Mouse (Mus musculus) heart, postnatal 0 days (tissue): ENCODE measurements at regions not wholly inside any gene's neighbourhood (a gene's known extent, or its start where the extent isn't known, plus 50 kb on each side); places are given as distances from the start of the nearest gene placed in this dataset.
A peak's percentile ranks its signal among the peaks of the same experiment; 100 is the strongest.

ENCODE experiments used
- ATAC-seq: fragments of 200-750 bp; cut with Nextera tagmentation; 2 replicates; pipeline ENCODE4 v1.8.0; 2017; ENCODE audit warnings: low read depth, moderate number of reproducible peaks, moderate library complexity; ENCODE audit not compliant: insufficient read depth
- DNase-seq: peaks from one replicate; pipeline ENCODE4 v3.0.0-alpha.2; 2016; ENCODE audit warnings: low spot score
- H3K27ac ChIP-seq: fragments of 300-500 bp; sonication (generic); 2 replicates; pipeline ENCODE4 v1.5.1; 2014; ENCODE audit warnings: low read depth, mild to moderate bottlenecking
- H3K27me3 ChIP-seq: fragments of 300-500 bp; sonication (generic); 2 replicates; pipeline ENCODE4 v1.6.1; 2014; ENCODE audit warnings: low read length, mixed read lengths; ENCODE audit not compliant: control insufficient read depth, insufficient read depth
- H3K36me3 ChIP-seq: fragments of 300-500 bp; sonication (generic); replicated peaks from 2 replicates; pipeline ENCODE4 v1.6.1; 2014; ENCODE audit warnings: low read length, mixed read lengths; ENCODE audit not compliant: control insufficient read depth, insufficient read depth
- H3K4me1 ChIP-seq: fragments of 300-500 bp; sonication (generic); 2 replicates; pipeline ENCODE4 v1.6.1; 2014; ENCODE audit warnings: antibody characterized with exemption; ENCODE audit not compliant: control insufficient read depth, insufficient read depth
- H3K4me2 ChIP-seq: fragments of 300-500 bp; sonication (generic); 2 replicates; pipeline ENCODE4 v1.6.1; 2014; ENCODE audit warnings: low read depth, mild to moderate bottlenecking, low read length, moderate library complexity
- H3K4me3 ChIP-seq: fragments of 300-500 bp; sonication (generic); 2 replicates; pipeline ENCODE4 v1.5.1; 2014; ENCODE audit warnings: low read depth, low read length
- H3K9ac ChIP-seq: fragments of 300-500 bp; sonication (generic); replicated peaks from 2 replicates; pipeline ENCODE4 v1.6.1; 2014; ENCODE audit warnings: low read depth, low read length, mixed read lengths
- H3K9me3 ChIP-seq: fragments of 300-500 bp; sonication (generic); replicated peaks from 2 replicates; pipeline ENCODE4 v1.6.1; 2016; ENCODE audit warnings: low read length; ENCODE audit not compliant: control insufficient read depth
- CTCF ChIP-seq: IDR thresholded peaks from 2 replicates; pipeline ENCODE4 v1.5.1; 2016; ENCODE audit warnings: antibody characterized with exemption, control low read depth, low read depth
- EP300 ChIP-seq: IDR thresholded peaks from 2 replicates; pipeline ENCODE4 v1.6.1; 2016; ENCODE audit warnings: antibody characterized with exemption, low read depth
- WGBS: fragments of 180-500 bp; shearing (Covaris S2); extraction: QIAGEN DNeasy Blood & Tissue Kit; methylation state at CpG from one replicate; pipeline ENCODE4 v1.1.7; 2014; 5-methylcytosine and 5-hydroxymethylcytosine counted together

DNA sequence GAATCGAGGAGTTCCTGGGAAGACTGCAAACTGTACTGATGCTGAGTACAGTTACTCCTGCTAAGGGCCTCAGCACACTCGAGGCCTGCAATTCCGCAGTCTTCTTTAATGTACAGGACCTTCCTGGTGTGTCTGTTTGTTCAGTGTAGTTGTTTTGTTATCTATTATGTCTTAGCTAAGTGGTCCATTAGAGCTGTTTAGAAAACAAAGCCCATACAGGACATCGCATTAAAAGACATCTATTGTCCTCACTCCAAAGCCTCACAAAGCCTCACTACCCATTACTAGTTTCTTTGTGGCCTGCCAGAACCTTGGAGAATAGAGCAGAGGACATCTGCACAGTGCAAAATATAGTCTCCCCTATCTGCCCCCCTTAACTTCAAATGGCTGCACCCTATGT, 224.4 kb upstream of the Zfp930 start:
- WGBS: 63% methylated on average over 4 of the region's 4 CpGs
- no peak for DNase-seq
- Histone ChIP-seq H3K27me3 (no peaks in the 10 kb centered on the region), H3K9ac (no peak overlapping the region), H3K9me3 (0 out of 2 replicates have a peak, but pooled peaks cover 6% of the 10 kb centered on the region), H3K4me2 (no peak overlapping the region), H3K27ac (peak overlapping the region; percentile 70; the same call in 1 of the 2 replicates), H3K4me3 (no peak overlapping the region), H3K4me1 (peaks cover 21% of the 10 kb centered on the region), H3K36me3 (no peaks in the 10 kb centered on the region)
- TF ChIP-seq CTCF (no peak), EP300 (no peak)
- ATAC-seq: no peak

DNA sequence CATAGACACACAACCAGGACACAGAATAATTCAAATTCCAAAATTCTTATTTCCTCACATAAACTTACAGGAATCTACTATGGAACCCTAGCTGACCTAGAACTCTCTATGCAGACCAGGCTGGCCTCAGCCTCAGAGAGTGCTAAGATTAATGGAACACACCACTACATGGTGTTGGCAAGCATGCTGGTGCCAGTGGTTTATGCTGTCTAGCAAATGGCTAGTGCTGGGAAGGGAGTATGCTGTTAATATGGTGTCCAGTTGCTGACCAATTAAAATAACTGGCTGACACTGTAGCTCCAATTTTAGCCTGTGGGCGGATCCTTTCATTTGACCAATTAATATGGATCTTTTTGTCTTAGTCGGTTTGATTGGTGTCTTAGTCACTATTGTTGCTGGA, 222.4 kb upstream of the Zfp930 start:
- peaks cover 21% of the 10 kb centered on the region for H3K4me1 ChIP-seq
- no peak for DNase-seq
- H3K27me3 ChIP-seq: no peaks in the 10 kb centered on the region
- 79% methylated on average over 2 of the region's 2 CpGs for WGBS
- ATAC-seq: no peak
- H3K9ac ChIP-seq: no peak overlapping the region
- H3K36me3 ChIP-seq: no peaks in the 10 kb centered on the region
- H3K4me3 ChIP-seq: no peak overlapping the region
- no peak overlapping the region for H3K27ac ChIP-seq
- TF ChIP-seq EP300: 0 out of 2 replicates have a peak, but pooled peaks have one; percentile 1
- TF ChIP-seq CTCF: no peak
- no peak overlapping the region for H3K4me2 ChIP-seq
- H3K9me3 ChIP-seq: no peaks in the 10 kb centered on the region
